Mouse (Mus musculus) heart, embryonic 11.5 days (tissue): ENCODE measurements around the gene Crtac1. TPM values are rescaled to one million over a fixed set of nuclear protein-coding genes. Genes with fewer than 3 reads are reported as not detected.

Experiments
- ATAC-seq: fragments of 200-750 bp; cut with Nextera tagmentation; replicated peaks from 2 replicates; pipeline ENCODE4 v1.8.0; 2017; ENCODE audit warnings: moderate library complexity; ENCODE audit not compliant: insufficient number of reproducible peaks, low FRiP score, low TSS enrichment
- H3K27ac ChIP-seq: fragments of 300-500 bp; sonication (generic); 2 replicates; pipeline ENCODE4 v1.5.1; 2014; ENCODE audit warnings: mild to moderate bottlenecking, low read depth, low read length
- H3K27me3 ChIP-seq: fragments of 300-500 bp; sonication (generic); 2 replicates; pipeline ENCODE4 v1.6.1; 2014; ENCODE audit warnings: mild to moderate bottlenecking, low read length, mixed read lengths; ENCODE audit not compliant: control insufficient read depth, insufficient read depth
- H3K36me3 ChIP-seq: fragments of 300-500 bp; sonication (generic); 2 replicates; pipeline ENCODE4 v1.6.1; 2014; ENCODE audit warnings: mild to moderate bottlenecking, low read length, moderate library complexity, mixed read lengths; ENCODE audit not compliant: control insufficient read depth, insufficient read depth
- H3K4me1 ChIP-seq: fragments of 300-500 bp; sonication (generic); 2 replicates; pipeline ENCODE4 v1.6.1; 2014; ENCODE audit warnings: low read length; ENCODE audit not compliant: control insufficient read depth, insufficient read depth
- H3K4me2 ChIP-seq: fragments of 300-500 bp; sonication (generic); 2 replicates; pipeline ENCODE4 v1.6.1; 2014; ENCODE audit warnings: mild to moderate bottlenecking, moderate library complexity
- H3K4me3 ChIP-seq: fragments of 300-500 bp; sonication (generic); 2 replicates; pipeline ENCODE4 v1.5.1; 2014; ENCODE audit warnings: low read depth, low read length
- H3K9ac ChIP-seq: fragments of 300-500 bp; sonication (generic); 2 replicates; pipeline ENCODE4 v1.6.1; 2014; ENCODE audit warnings: mild to moderate bottlenecking, low read depth, low read length, moderate library complexity
- H3K9me3 ChIP-seq: fragments of 300-500 bp; sonication (generic); replicated peaks from 2 replicates; pipeline ENCODE4 v1.6.1; 2016; ENCODE audit warnings: low read length; ENCODE audit not compliant: control insufficient read depth
- WGBS: fragments of 180-500 bp; shearing (Covaris S2); extraction: QIAGEN DNeasy Blood & Tissue Kit; methylation state at CpG from one replicate; pipeline ENCODE4 v1.1.7; 2014; ENCODE audit not compliant: insufficient replicate concordance; 5-methylcytosine and 5-hydroxymethylcytosine counted together
- polyA plus RNA-seq: library from polyadenylated mRNA; unstranded; fragments of >200 nt; fragmentation: Nextera tagmentation; extraction: Ambion mirVana; gene quantifications from 2 replicates; pipeline ENCODE4 v1.2.1, GENCODE M21; 2014

Gene Crtac1
- polyA plus RNA-seq, 1 experiment from 2014 or later, result 0.23 TPM

GRCm38 (mm10) chr19:42384981-42385598, 46.5 kb downstream of the Crtac1 start:
- H3K4me3 ChIP-seq, result no peak overlapping the region
- 0 out of 2 replicates have a peak overlapping the region, but pooled peaks have one; percentile 7 for H3K4me2 ChIP-seq
- WGBS, result 16% methylated on average over 15 of the region's 15 CpGs
- ATAC-seq, result no peak
- H3K27me3 ChIP-seq, result peaks cover 51% of the 10 kb centered on the region
- no peaks in the 10 kb centered on the region for H3K9me3 ChIP-seq
- no peak overlapping the region for H3K27ac ChIP-seq
- no peak overlapping the region for H3K9ac ChIP-seq
- H3K4me1 ChIP-seq, result 0 out of 2 replicates have a peak, but pooled peaks cover 5% of the 10 kb centered on the region
- H3K36me3 ChIP-seq, result no peaks in the 10 kb centered on the region

- Histone ChIP-seq H3K9ac (no peak overlapping the region), H3K27ac (no peak overlapping the region), H3K4me1 (0 out of 2 replicates have a peak, but pooled peaks cover 5% of the 10 kb centered on the region), H3K9me3 (no peaks in the 10 kb centered on the region), H3K4me3 (peak overlapping the region; percentile 23), H3K4me2 (peak overlapping the region; percentile 53), H3K36me3 (no peaks in the 10 kb centered on the region), H3K27me3 (peaks cover 60% of the 10 kb centered on the region)
- ATAC-seq, result no peak
- under 1% methylated on average over 13 of the region's 13 CpGs for WGBS
These were observed 50.6 kb downstream of the Crtac1 start for GRCm38 (mm10) chr19:42380981-42381373.

- Histone ChIP-seq H3K36me3 (no peaks in the 10 kb centered on the region), H3K4me1 (0 out of 2 replicates have a peak, but pooled peaks cover 5% of the 10 kb centered on the region), H3K9me3 (no peaks in the 10 kb centered on the region), H3K4me2 (peak overlapping the region; percentile 53), H3K9ac (no peak overlapping the region), H3K27me3 (peaks cover 60% of the 10 kb centered on the region), H3K4me3 (peak overlapping the region; percentile 23), H3K27ac (no peak overlapping the region)
- no peak for ATAC-seq
- WGBS, result 2% methylated on average over 26 of the region's 26 CpGs
These were observed 51.1 kb downstream of the Crtac1 start for GRCm38 (mm10) chr19:42380321-42380980.

- ATAC-seq, result no peak
These were observed 51.8 kb downstream of the Crtac1 start for GRCm38 (mm10) chr19:42379798-42380197.

GRCm38 (mm10) chr19:42377206-42377605, 54.4 kb downstream of the Crtac1 start:
- Histone ChIP-seq H3K36me3 (no peaks in the 10 kb centered on the region), H3K4me1 (0 out of 2 replicates have a peak, but pooled peaks cover 5% of the 10 kb centered on the region), H3K9ac (no peak overlapping the region), H3K27ac (no peak overlapping the region), H3K27me3 (peaks cover 30% of the 10 kb centered on the region), H3K4me2 (no peak overlapping the region), H3K9me3 (no peaks in the 10 kb centered on the region), H3K4me3 (no peak overlapping the region)
- ATAC-seq, result no peak
- 74% methylated on average over 3 of the region's 3 CpGs for WGBS

More at GRCm38 (mm10) chr19:42379798-42380197, 51.8 kb downstream of the Crtac1 start:
- WGBS, result 40% methylated on average over 8 of the region's 8 CpGs
- Histone ChIP-seq H3K9ac (no peak overlapping the region), H3K27ac (no peak overlapping the region), H3K4me2 (no peak overlapping the region), H3K27me3 (peaks cover 54% of the 10 kb centered on the region), H3K9me3 (no peaks in the 10 kb centered on the region), H3K4me1 (0 out of 2 replicates have a peak, but pooled peaks cover 5% of the 10 kb centered on the region), H3K36me3 (no peaks in the 10 kb centered on the region), H3K4me3 (no peak overlapping the region)

GRCm38 (mm10) chr19:42363551-42363950, 68.0 kb downstream of the Crtac1 start:
- Histone ChIP-seq H3K9me3 (no peaks in the 10 kb centered on the region), H3K9ac (no peak overlapping the region), H3K27ac (no peak overlapping the region), H3K36me3 (no peaks in the 10 kb centered on the region), H3K4me3 (no peak overlapping the region), H3K4me1 (no peaks in the 10 kb centered on the region), H3K4me2 (no peak overlapping the region), H3K27me3 (no peaks in the 10 kb centered on the region)
- ATAC-seq, result no peak
- 76% methylated on average over 4 of the region's 4 CpGs for WGBS

GRCm38 (mm10) chr19:42358406-42358805, 73.2 kb downstream of the Crtac1 start:
- Histone ChIP-seq H3K9ac (no peak overlapping the region), H3K4me2 (no peak overlapping the region), H3K4me3 (no peak overlapping the region), H3K27ac (no peak overlapping the region), H3K27me3 (no peaks in the 10 kb centered on the region), H3K36me3 (no peaks in the 10 kb centered on the region), H3K4me1 (no peaks in the 10 kb centered on the region), H3K9me3 (no peaks in the 10 kb centered on the region)
- no peak for ATAC-seq
- 62% methylated on average over 7 of the region's 7 CpGs for WGBS

GRCm38 (mm10) chr19:42356854-42357253, 74.7 kb downstream of the Crtac1 start:
- H3K4me1 ChIP-seq, result no peaks in the 10 kb centered on the region
- no peak for ATAC-seq
- 74% methylated on average over 5 of the region's 5 CpGs for WGBS
- H3K27me3 ChIP-seq, result no peaks in the 10 kb centered on the region
- H3K4me2 ChIP-seq, result no peak overlapping the region
- H3K9me3 ChIP-seq, result no peaks in the 10 kb centered on the region
- H3K9ac ChIP-seq, result no peak overlapping the region
- no peaks in the 10 kb centered on the region for H3K36me3 ChIP-seq
- H3K27ac ChIP-seq, result no peak overlapping the region
- H3K4me3 ChIP-seq, result no peak overlapping the region
